8 mouse cellular contexts compared by ENCODE assay signal in the genomic region with DNA sequence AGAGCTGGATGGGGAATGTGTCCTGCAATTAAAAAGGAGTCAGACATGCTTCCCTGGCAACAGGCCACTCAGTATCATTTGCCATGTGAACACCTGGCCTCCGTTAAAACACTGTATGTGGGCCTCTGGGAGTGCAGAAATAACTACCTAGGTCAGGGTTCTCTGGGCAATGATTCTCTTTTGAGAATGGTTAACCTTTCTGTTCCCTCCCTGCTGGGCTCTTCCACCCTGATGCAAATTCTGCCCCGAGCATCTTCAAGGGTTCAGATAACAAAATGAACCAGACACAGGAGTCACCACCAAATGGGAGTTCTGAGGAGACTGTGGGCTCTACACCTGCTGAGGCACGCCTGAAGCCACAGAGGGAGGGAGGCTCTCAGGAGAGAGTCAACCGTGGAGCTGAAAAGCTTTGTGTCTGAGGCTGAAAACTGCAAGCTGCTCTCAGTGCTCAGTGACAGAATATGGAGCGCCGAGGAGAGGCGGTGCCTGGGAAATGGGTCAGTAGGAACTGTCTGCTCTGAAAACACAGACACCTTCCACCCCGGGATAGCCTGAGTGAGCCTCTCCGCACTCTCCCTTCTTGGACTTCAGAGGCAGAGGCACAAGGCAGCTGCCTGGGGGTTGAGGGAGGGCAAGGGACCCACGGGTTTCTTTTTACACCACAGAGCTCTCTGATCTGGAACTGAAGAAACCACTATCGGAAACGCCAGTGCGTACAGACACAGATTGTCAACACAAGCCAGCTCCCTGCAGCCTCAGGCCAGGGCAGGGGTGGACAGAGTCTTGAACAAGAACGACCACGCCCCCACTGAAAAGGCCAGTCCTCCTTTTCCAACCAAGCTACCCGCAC. TPM values are rescaled to one million over a fixed set of nuclear protein-coding genes. Genes with fewer than 3 reads are reported as not detected.
DNase-seq lines count a peak whose midpoint lies in the region; ATAC-seq and TF ChIP-seq lines count a peak whose summit lies in the region.

No protein-coding gene starts in this region.

- no peaks in the 10 kb centered on the region for H3K27me3 ChIP-seq in megakaryocyte, embryonic 14.5 days (replicated peaks)
- no peaks in the 10 kb centered on the region for H3K27me3 ChIP-seq in hindbrain, postnatal 0 days (ENCODE audit: insufficient read depth, low read length)
- no peaks in the 10 kb centered on the region for H3K27me3 ChIP-seq in midbrain, embryonic 16.5 days (ENCODE audit: control insufficient read depth, insufficient read depth, low read depth, low read length)

- 44% methylated on average over 16 of the region's 16 CpGs for WGBS in hindbrain, postnatal 0 days
- WGBS in midbrain, embryonic 16.5 days = 37% methylated on average over 16 of the region's 16 CpGs

- peaks cover 97% of the 10 kb centered on the region for H3K4me1 ChIP-seq in megakaryocyte, embryonic 14.5 days
- H3K4me1 ChIP-seq in hindbrain, postnatal 0 days (ENCODE audit: insufficient read depth, low read length) = peaks cover 25% of the 10 kb centered on the region
- H3K4me1 ChIP-seq in midbrain, embryonic 16.5 days (ENCODE audit: control insufficient read depth, insufficient read depth, low read length) = peaks cover 13% of the 10 kb centered on the region

- H3K36me3 ChIP-seq in megakaryocyte, embryonic 14.5 days (replicated peaks; ENCODE audit: low read length) = peaks cover 91% of the 10 kb centered on the region
- H3K36me3 ChIP-seq in hindbrain, postnatal 0 days (ENCODE audit: insufficient read depth, low read length) = no peaks in the 10 kb centered on the region
- no peaks in the 10 kb centered on the region for H3K36me3 ChIP-seq in midbrain, embryonic 16.5 days (ENCODE audit: control insufficient read depth, insufficient read depth, low read length)

- peak overlapping the region; percentile 86 for H3K4me3 ChIP-seq in megakaryocyte, embryonic 14.5 days (replicated peaks)
- H3K4me3 ChIP-seq in hindbrain, postnatal 0 days (ENCODE audit: low read length) = no peak overlapping the region
- H3K4me3 ChIP-seq in midbrain, embryonic 16.5 days (ENCODE audit: low read depth, low read length) = no peak overlapping the region

- H3K27ac ChIP-seq in hindbrain, postnatal 0 days = no peak overlapping the region
- no peak overlapping the region for H3K27ac ChIP-seq in midbrain, embryonic 16.5 days (ENCODE audit: low read length)

- no peak overlapping the region for H3K9ac ChIP-seq in hindbrain, postnatal 0 days (replicated peaks; ENCODE audit: low read length)
- H3K9ac ChIP-seq in midbrain, embryonic 16.5 days (ENCODE audit: low read depth, low read length) = no peak overlapping the region

- H3K9me3 ChIP-seq in megakaryocyte, embryonic 14.5 days = no peaks in the 10 kb centered on the region
- no peaks in the 10 kb centered on the region for H3K9me3 ChIP-seq in hindbrain, postnatal 0 days (ENCODE audit: low read length)
- H3K9me3 ChIP-seq in midbrain, embryonic 16.5 days (replicated peaks; ENCODE audit: control insufficient read depth, low read length, poor library complexity, severe bottlenecking) = no peaks in the 10 kb centered on the region

- no peak for TF ChIP-seq CTCF in hindbrain, postnatal 0 days (IDR thresholded peaks at IDR 0.05; ENCODE audit: low read depth)

- DNase-seq in cerebellum, adult 9-11 months = peak; percentile 21
- DNase-seq in cerebellum, postnatal 25 days = no peak
- peak; percentile 26 to 47 for DNase-seq in CD8-positive naive resting alpha-beta T cell, adult 2 months (ENCODE audit: low read depth in 2 of 2, low spot score in 2 of 2)
- DNase-seq in ovary, adult 18-20 months (ENCODE audit: low spot score) = no peak
- no peak for DNase-seq in hindbrain, postnatal 0 days (ENCODE audit: low spot score)

- peak; percentile 66 to 72 for ATAC-seq in hematopoietic stem cell, adult 5-6 weeks (replicated peaks in 1 of 2; ENCODE audit: insufficient read depth in 1 of 2, low FRiP score in 2 of 2, low TSS enrichment in 1 of 2, low read depth in 1 of 2, poor library complexity in 2 of 2, severe bottlenecking in 2 of 2)
- ATAC-seq in hindbrain, postnatal 0 days = no peak
- no peak for ATAC-seq in midbrain, embryonic 16.5 days

- H3K4me2 ChIP-seq in hindbrain, postnatal 0 days (ENCODE audit: low read depth, low read length) = no peak overlapping the region
- no peak overlapping the region for H3K4me2 ChIP-seq in midbrain, embryonic 16.5 days (ENCODE audit: low read length)

RNA-seq across cellular contexts. Expression of gene Cerk, which starts 12.6 kb away (rescaled TPM):
- total RNA-seq in hematopoietic stem cell, adult 5-6 weeks (2017) = 20.3 and 28.3 TPM in 2 replicates
- polyA plus RNA-seq in megakaryocyte, embryonic 14.5 days (2012; ENCODE audit: insufficient read depth, low replicate concordance) = 52.5 and 70.1 TPM in 2 replicates
- total RNA-seq in hindbrain, postnatal 0 days (2014; rRNA removed) = 46.3 and 52.1 TPM in 2 replicates
- polyA plus RNA-seq in hindbrain, postnatal 0 days (2015; fragmentation: Nextera tagmentation; extraction: Ambion mirVana) = 23.4 and 23.6 TPM in 2 replicates
- polyA plus RNA-seq in midbrain, embryonic 16.5 days (2015; fragmentation: Nextera tagmentation; extraction: Ambion mirVana) = 22.6 and 25.0 TPM in 2 replicates

RNA-seq across cellular contexts. Expression of gene Tbc1d22a, which starts 40.9 kb away (rescaled TPM):
- 14.6 and 25.8 TPM in 2 replicates for total RNA-seq in hematopoietic stem cell, adult 5-6 weeks (2017)
- 14.3 and 16.7 TPM in 2 replicates for polyA plus RNA-seq in megakaryocyte, embryonic 14.5 days (2012; ENCODE audit: insufficient read depth, low replicate concordance)
- 17.4 and 26.2 TPM in 2 replicates for total RNA-seq in hindbrain, postnatal 0 days (2014; rRNA removed)
- polyA plus RNA-seq in hindbrain, postnatal 0 days (2015; fragmentation: Nextera tagmentation; extraction: Ambion mirVana) = 12.8 and 13.6 TPM in 2 replicates
- 12.8 and 13.5 TPM in 2 replicates for polyA plus RNA-seq in midbrain, embryonic 16.5 days (2015; fragmentation: Nextera tagmentation; extraction: Ambion mirVana)

Comparison
In these comparisons a context has a peak if more than half of its experiments do, and no peak if none do; other contexts are left out.
1. DNase-seq: peak in cerebellum, adult 9-11 months (single experiment) and CD8-positive naive resting alpha-beta T cell, adult 2 months (2 of 2); none in cerebellum, postnatal 25 days (0 of 2), ovary, adult 18-20 months (single experiment) and hindbrain, postnatal 0 days (single experiment).
2. ATAC-seq: peak in hematopoietic stem cell, adult 5-6 weeks (2 of 2); none in hindbrain, postnatal 0 days (single experiment) and midbrain, embryonic 16.5 days (single experiment).